Mouse (Mus musculus): ENCODE data around the gene Ppib. TPM values are rescaled to one million over a fixed set of nuclear protein-coding genes. Genes with fewer than 3 reads are reported as not detected.

Gene Ppib
- polyA plus RNA-seq, 1 experiment from 2014 or later = 668 TPM

DNA sequence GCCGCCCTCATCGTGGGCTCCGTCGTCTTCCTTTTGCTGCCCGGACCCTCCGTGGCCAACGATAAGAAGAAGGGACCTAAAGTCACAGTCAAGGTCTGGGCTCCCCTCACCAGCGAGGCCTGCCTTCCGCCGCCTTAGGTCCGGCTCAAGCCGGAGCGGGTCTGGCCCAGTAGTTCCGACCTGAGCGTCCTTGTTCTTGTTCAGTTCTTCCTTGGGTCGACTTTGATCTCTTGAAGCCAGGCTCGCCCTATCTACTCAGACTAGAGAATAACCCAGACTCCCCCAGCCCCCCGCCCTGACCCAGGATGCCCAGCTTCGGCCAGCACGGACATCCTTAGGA is 256 bp downstream of the Ppib start:
- H3K4me1 ChIP-seq = peaks cover 16% of the 10 kb centered on the region
- under 1% methylated on average over 20 of the region's 20 CpGs for WGBS
- peak; percentile 63 for ATAC-seq (ENCODE audit: insufficient number of reproducible peaks, low FRiP score, low TSS enrichment, low read depth)
- peak overlapping the region; percentile 88 for H3K4me3 ChIP-seq (replicated peaks)
- H3K4me2 ChIP-seq (replicated peaks) = peak overlapping the region; percentile 67
- H3K27ac ChIP-seq (replicated peaks) = peak overlapping the region; percentile 84
- H3K9me3 ChIP-seq (replicated peaks) = no peaks in the 10 kb centered on the region
- H3K9ac ChIP-seq = peak overlapping the region; percentile 87
- H3K27me3 ChIP-seq = no peaks in the 10 kb centered on the region
- peaks cover 27% of the 10 kb centered on the region for H3K36me3 ChIP-seq

DNA sequence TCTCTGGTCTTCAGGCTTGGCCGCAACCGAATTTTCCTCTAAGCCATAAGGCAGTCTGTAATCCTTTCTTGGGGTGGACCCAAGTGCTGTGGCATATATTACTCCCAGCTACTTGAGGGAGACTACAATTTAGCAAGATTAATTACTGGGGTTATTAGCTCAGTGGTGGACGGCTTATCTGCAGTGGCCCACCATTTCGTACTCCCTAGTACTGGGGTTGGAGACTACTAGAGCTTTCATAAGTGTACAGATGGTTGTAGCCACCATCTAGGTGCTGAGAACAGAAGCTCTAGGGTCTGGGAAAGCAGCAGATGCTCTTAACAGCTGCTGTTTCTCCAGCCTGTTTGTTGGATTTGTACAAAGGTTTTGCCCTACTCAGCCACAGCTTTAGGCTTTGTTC is 964 bp downstream of the Ppib start:
- 24% methylated on average over 4 of the region's 4 CpGs for WGBS
- H3K4me1 ChIP-seq = peaks cover 16% of the 10 kb centered on the region
- no peaks in the 10 kb centered on the region for H3K27me3 ChIP-seq
- H3K27ac ChIP-seq (replicated peaks) = no peak overlapping the region; the same call in 1 of the 2 replicates
- peak overlapping the region; percentile 87 for H3K9ac ChIP-seq
- ATAC-seq (ENCODE audit: insufficient number of reproducible peaks, low FRiP score, low TSS enrichment, low read depth) = no peak
- peak overlapping the region; percentile 88 for H3K4me3 ChIP-seq (replicated peaks)
- H3K9me3 ChIP-seq (replicated peaks) = no peaks in the 10 kb centered on the region
- H3K36me3 ChIP-seq = peaks cover 34% of the 10 kb centered on the region
- H3K4me2 ChIP-seq (replicated peaks) = peak overlapping the region; percentile 67

GRCm38 (mm10) chr9:66061656-66062055 is 1.6 kb downstream of the Ppib start:
- no peak for ATAC-seq (ENCODE audit: insufficient number of reproducible peaks, low FRiP score, low TSS enrichment, low read depth)
- H3K9me3 ChIP-seq (replicated peaks) = no peaks in the 10 kb centered on the region
- peak overlapping the region; percentile 88; the same call in 1 of the 2 replicates for H3K4me3 ChIP-seq (replicated peaks)
- 82% methylated on average over 3 of the region's 3 CpGs for WGBS
- H3K36me3 ChIP-seq = peaks cover 41% of the 10 kb centered on the region
- H3K9ac ChIP-seq = no peak overlapping the region
- H3K4me2 ChIP-seq (replicated peaks) = peak overlapping the region; percentile 67
- no peaks in the 10 kb centered on the region for H3K27me3 ChIP-seq
- H3K27ac ChIP-seq (replicated peaks) = no peak overlapping the region; the same call in 1 of the 2 replicates
- peaks cover 16% of the 10 kb centered on the region for H3K4me1 ChIP-seq

DNA sequence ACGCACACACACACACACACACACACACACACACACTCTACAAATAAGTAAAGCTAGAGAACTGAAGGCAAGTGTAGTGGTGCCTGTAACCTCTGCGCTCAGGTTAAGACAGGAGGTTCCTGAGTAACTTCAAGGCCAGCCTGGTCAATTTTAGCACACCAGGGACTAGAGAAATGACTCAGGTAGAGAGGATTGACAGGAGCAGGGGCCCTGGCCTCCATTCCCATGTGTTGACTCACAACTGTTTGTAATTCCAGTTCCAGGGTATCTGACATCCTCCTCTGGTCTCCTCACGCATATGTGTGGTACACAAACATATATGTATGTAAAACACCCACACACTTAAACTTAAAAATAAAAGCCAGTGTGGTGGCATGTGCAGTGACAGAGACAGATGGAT is 3.4 kb downstream of the Ppib start:
- peaks cover 17% of the 10 kb centered on the region for H3K27me3 ChIP-seq
- ATAC-seq (ENCODE audit: insufficient number of reproducible peaks, low FRiP score, low TSS enrichment, low read depth) = no peak
- peaks cover 16% of the 10 kb centered on the region for H3K4me1 ChIP-seq
- H3K4me3 ChIP-seq (replicated peaks) = no peak overlapping the region
- no peak overlapping the region for H3K9ac ChIP-seq
- H3K9me3 ChIP-seq (replicated peaks) = no peaks in the 10 kb centered on the region
- peaks cover 47% of the 10 kb centered on the region for H3K36me3 ChIP-seq
- 91% methylated on average over 3 of the region's 3 CpGs for WGBS
- no peak overlapping the region for H3K27ac ChIP-seq (replicated peaks)
- H3K4me2 ChIP-seq (replicated peaks) = no peak overlapping the region

- Histone ChIP-seq H3K9ac (no peak overlapping the region), H3K4me2 (replicated peaks) (no peak overlapping the region), H3K36me3 (peaks cover 47% of the 10 kb centered on the region), H3K27me3 (peaks cover 23% of the 10 kb centered on the region), H3K27ac (replicated peaks) (no peak overlapping the region), H3K9me3 (replicated peaks) (no peaks in the 10 kb centered on the region), H3K4me3 (replicated peaks) (no peak overlapping the region), H3K4me1 (peaks cover 23% of the 10 kb centered on the region)
- WGBS = 91% methylated on average over 11 of the region's 11 CpGs
- no peak for ATAC-seq (ENCODE audit: insufficient number of reproducible peaks, low FRiP score, low TSS enrichment, low read depth)
Observed at GRCm38 (mm10) chr9:66064316-66064715, 4.3 kb downstream of the Ppib start.

DNA sequence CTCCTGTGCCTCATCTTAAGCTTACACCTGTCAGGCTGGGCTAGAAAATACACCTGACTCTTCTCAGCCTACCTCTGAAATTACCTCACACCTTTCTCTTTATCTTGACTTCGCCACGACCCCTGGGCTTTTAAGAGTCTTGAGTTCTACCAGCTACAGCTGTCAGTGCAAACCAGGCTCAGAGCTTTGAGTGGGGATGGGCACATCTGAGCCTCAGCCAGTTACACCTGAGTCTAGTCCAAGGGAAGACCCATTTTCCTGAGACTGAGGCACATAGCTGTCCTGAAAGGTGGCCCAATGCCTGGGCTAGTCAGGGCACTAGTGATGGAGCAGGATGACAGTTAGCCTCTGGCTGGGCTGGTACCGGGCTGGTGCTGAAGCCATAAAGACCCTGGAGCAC is 6.8 kb downstream of the Ppib start:
- no peak for ATAC-seq (ENCODE audit: insufficient number of reproducible peaks, low FRiP score, low TSS enrichment, low read depth)
- Histone ChIP-seq H3K27me3 (peaks cover 34% of the 10 kb centered on the region), H3K4me3 (replicated peaks) (no peak overlapping the region), H3K4me2 (replicated peaks) (no peak overlapping the region), H3K36me3 (peaks cover 47% of the 10 kb centered on the region), H3K9ac (no peak overlapping the region), H3K27ac (replicated peaks) (no peak overlapping the region), H3K4me1 (peaks cover 14% of the 10 kb centered on the region), H3K9me3 (replicated peaks) (no peaks in the 10 kb centered on the region)
- WGBS = 87% methylated on average over 3 of the region's 3 CpGs

- Histone ChIP-seq H3K4me2 (replicated peaks) (no peak overlapping the region), H3K4me1 (peaks cover 14% of the 10 kb centered on the region), H3K27ac (replicated peaks) (no peak overlapping the region), H3K27me3 (peaks cover 34% of the 10 kb centered on the region), H3K9ac (no peak overlapping the region), H3K4me3 (replicated peaks) (no peak overlapping the region), H3K9me3 (replicated peaks) (no peaks in the 10 kb centered on the region), H3K36me3 (peaks cover 43% of the 10 kb centered on the region)
- ATAC-seq (ENCODE audit: insufficient number of reproducible peaks, low FRiP score, low TSS enrichment, low read depth) = peak; percentile 31
- WGBS = 32% methylated on average over 5 of the region's 5 CpGs
Observed at GRCm38 (mm10) chr9:66067542-66067941, 7.5 kb downstream of the Ppib start.

- no peak overlapping the region for H3K4me3 ChIP-seq (replicated peaks)
Observed at GRCm38 (mm10) chr9:66068056-66068455, 8.0 kb downstream of the Ppib start.

DNA sequence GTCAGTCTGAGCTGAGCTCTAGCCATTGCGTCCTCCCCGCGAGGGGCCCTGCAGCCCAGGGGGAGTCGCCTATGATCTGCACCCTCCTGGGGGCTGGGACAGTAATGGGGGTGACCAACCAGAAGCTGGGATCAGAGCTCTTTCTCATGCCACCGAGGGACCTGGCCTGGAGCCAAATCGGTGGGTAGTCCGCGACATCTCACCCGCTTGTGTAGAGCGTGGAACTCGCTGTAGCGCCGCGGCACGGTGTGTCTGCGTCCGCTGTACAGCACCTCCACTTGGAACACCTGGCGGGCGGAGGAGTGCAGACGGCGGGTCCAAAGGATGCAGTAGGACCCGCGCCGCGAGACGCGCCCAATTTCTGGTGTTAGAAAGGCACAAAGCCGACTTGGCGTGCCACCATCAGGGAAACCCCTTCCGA is 9.0 kb downstream of the Ppib start:
- H3K4me1 ChIP-seq = peaks cover 14% of the 10 kb centered on the region
- peaks cover 34% of the 10 kb centered on the region for H3K27me3 ChIP-seq
- peaks cover 29% of the 10 kb centered on the region for H3K36me3 ChIP-seq
- ATAC-seq (ENCODE audit: insufficient number of reproducible peaks, low FRiP score, low TSS enrichment, low read depth) = 0 out of 2 replicates have a peak, but pooled peaks have one; percentile 12
- WGBS = under 1% methylated on average over 30 of the region's 30 CpGs
- H3K9me3 ChIP-seq (replicated peaks) = no peaks in the 10 kb centered on the region
- peak overlapping the region; percentile 40 for H3K9ac ChIP-seq
- H3K27ac ChIP-seq (replicated peaks) = no peak overlapping the region
- peak overlapping the region; percentile 48 for H3K4me3 ChIP-seq (replicated peaks)
- peak overlapping the region; percentile 83 for H3K4me2 ChIP-seq (replicated peaks)

More at GRCm38 (mm10) chr9:66068056-66068455, 8.0 kb downstream of the Ppib start:
- Histone ChIP-seq H3K36me3 (peaks cover 38% of the 10 kb centered on the region), H3K9me3 (replicated peaks) (no peaks in the 10 kb centered on the region), H3K27me3 (peaks cover 34% of the 10 kb centered on the region), H3K9ac (no peak overlapping the region), H3K4me1 (peaks cover 14% of the 10 kb centered on the region), H3K4me2 (replicated peaks) (no peak overlapping the region), H3K27ac (replicated peaks) (no peak overlapping the region)
- ATAC-seq (ENCODE audit: insufficient number of reproducible peaks, low FRiP score, low TSS enrichment, low read depth) = no peak
- 51% methylated on average over 4 of the region's 4 CpGs for WGBS

DNA sequence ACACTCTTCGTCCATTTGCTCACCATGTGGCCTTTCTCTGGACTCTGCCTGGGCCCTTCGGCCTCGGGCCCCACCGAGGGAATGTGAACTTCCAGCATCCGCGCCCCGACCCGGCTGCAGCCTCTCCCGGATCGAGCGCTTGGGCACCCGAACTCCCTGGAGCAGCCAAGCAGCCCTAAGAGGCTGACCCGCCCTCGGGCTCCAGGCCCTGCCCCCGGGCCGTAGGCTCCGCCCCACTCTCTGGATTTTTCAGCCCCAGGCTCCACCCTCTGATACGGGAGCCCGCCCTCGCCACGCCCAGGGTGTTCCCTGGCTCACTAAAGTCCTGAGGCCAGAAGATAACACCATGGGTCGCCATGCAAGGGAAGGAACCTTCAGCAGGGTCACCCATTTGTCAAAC is 9.6 kb downstream of the Ppib start, which contains the start of gene Snx22:
Gene Snx22 (minus strand): TSS at position 137 of the 400 bp plus-strand sequence.
- H3K4me1 ChIP-seq = peaks cover 14% of the 10 kb centered on the region
- peak within 1 kb of the TSS; percentile 48 for H3K4me3 ChIP-seq (replicated peaks)
- H3K27me3 ChIP-seq = peaks cover 34% of the 10 kb centered on the region
- peak within 1 kb of the TSS; percentile 40 for H3K9ac ChIP-seq
- peak; percentile 67 for ATAC-seq (ENCODE audit: insufficient number of reproducible peaks, low FRiP score, low TSS enrichment, low read depth)
- no peak within 1 kb of the TSS for H3K27ac ChIP-seq (replicated peaks)
- H3K4me2 ChIP-seq (replicated peaks) = peak within 1 kb of the TSS; percentile 83
- under 1% methylated on average over 22 of the region's 22 CpGs for WGBS
- H3K9me3 ChIP-seq (replicated peaks) = no peaks in the 10 kb centered on the region
- peaks cover 24% of the 10 kb centered on the region for H3K36me3 ChIP-seq

DNA sequence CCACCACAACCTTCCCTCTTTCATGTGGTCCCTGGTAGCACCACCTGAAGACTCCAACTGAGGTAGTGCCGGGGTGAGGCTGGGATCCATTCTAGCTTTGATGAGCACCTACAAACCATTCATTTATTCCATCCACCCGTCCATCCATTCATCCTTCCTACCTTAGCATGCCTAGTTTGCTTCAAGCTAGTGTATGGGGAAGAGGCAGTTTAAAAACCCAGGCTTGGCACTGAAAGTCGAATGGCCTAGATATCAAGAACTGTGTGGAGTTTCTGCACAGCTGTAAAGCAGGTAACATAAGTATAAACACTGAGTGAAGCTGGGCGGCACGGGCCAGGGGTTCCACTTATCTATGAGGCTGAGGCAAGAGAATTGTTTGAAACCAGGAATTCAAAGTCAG is 10.1 kb downstream of the Ppib start:
- no peak overlapping the region for H3K27ac ChIP-seq (replicated peaks)
- no peaks in the 10 kb centered on the region for H3K9me3 ChIP-seq (replicated peaks)
- WGBS = 83% methylated on average over 5 of the region's 5 CpGs
- no peak for ATAC-seq (ENCODE audit: insufficient number of reproducible peaks, low FRiP score, low TSS enrichment, low read depth)
- H3K36me3 ChIP-seq = peaks cover 21% of the 10 kb centered on the region
- no peak overlapping the region for H3K9ac ChIP-seq
- H3K27me3 ChIP-seq = peaks cover 34% of the 10 kb centered on the region
- H3K4me2 ChIP-seq (replicated peaks) = no peak overlapping the region
- no peak overlapping the region for H3K4me3 ChIP-seq (replicated peaks)
- peaks cover 14% of the 10 kb centered on the region for H3K4me1 ChIP-seq

GRCm38 (mm10) chr9:66072754-66073153 is 12.7 kb downstream of the Ppib start:
- Histone ChIP-seq H3K4me2 (replicated peaks) (no peak overlapping the region), H3K9ac (no peak overlapping the region), H3K27ac (replicated peaks) (no peak overlapping the region), H3K36me3 (no peaks in the 10 kb centered on the region), H3K9me3 (replicated peaks) (no peaks in the 10 kb centered on the region), H3K4me3 (replicated peaks) (no peak overlapping the region), H3K4me1 (peaks cover 14% of the 10 kb centered on the region), H3K27me3 (peaks cover 23% of the 10 kb centered on the region)
- WGBS = 83% methylated on average over 7 of the region's 7 CpGs
- no peak for ATAC-seq (ENCODE audit: insufficient number of reproducible peaks, low FRiP score, low TSS enrichment, low read depth)

All from embryonic facial prominence, embryonic 15.5 days (tissue).